Mouse (Mus musculus) Patski (cell line): ENCODE measurements around the gene Endog. TPM values are rescaled to one million over a fixed set of nuclear protein-coding genes. Genes with fewer than 3 reads are reported as not detected.

Experiments used
- ATAC-seq: fragments of 100-300 bp; one replicate; pipeline ENCODE4 v1.8.0; 2021
- CTCF ChIA-PET: fragments of 350-600 bp; sonication (Branson Sonifier 250); formaldehyde crosslinking; loops from one replicate; lab custom pipeline; 2022; ENCODE audit warnings: inconsistent platforms; lab: Charles Lee
- POLR2A ChIA-PET: fragments of 350-600 bp; sonication (Branson Sonifier 250); formaldehyde crosslinking; loops from one replicate; lab custom pipeline; 2022; ENCODE audit warnings: antibody characterized with exemption, inconsistent platforms; lab: Charles Lee
- DNase-seq: peaks from one replicate; pipeline ENCODE4 v3.0.0-alpha.2; 2011; ENCODE audit warnings: low read depth, low spot score
- H3K27me3 ChIP-seq: fragments of 371-371 bp; one replicate; pipeline ENCODE4 v1.5.1; 2021
- CTCF ChIP-seq: fragments of 100-300 bp; IDR thresholded peaks from one replicate; pipeline ENCODE4 v1.5.1; 2021
- in situ Hi-C: fragments of 300-500 bp; cut with MboI; formaldehyde crosslinking; loops from 3 replicates; pipeline ENCODE4 v1.11.1; 2018; ENCODE audit warnings: low pct_unique_long_range_greater_than_20kb, mixed read lengths
- polyA plus RNA-seq: library from polyadenylated mRNA; unstranded; gene quantifications from one replicate; pipeline ENCODE4 v1.2.3, GENCODE M21; 2021

The Endog gene
- polyA plus RNA-seq, 1 experiment from 2014 or later: 19.2 TPM

DNA sequence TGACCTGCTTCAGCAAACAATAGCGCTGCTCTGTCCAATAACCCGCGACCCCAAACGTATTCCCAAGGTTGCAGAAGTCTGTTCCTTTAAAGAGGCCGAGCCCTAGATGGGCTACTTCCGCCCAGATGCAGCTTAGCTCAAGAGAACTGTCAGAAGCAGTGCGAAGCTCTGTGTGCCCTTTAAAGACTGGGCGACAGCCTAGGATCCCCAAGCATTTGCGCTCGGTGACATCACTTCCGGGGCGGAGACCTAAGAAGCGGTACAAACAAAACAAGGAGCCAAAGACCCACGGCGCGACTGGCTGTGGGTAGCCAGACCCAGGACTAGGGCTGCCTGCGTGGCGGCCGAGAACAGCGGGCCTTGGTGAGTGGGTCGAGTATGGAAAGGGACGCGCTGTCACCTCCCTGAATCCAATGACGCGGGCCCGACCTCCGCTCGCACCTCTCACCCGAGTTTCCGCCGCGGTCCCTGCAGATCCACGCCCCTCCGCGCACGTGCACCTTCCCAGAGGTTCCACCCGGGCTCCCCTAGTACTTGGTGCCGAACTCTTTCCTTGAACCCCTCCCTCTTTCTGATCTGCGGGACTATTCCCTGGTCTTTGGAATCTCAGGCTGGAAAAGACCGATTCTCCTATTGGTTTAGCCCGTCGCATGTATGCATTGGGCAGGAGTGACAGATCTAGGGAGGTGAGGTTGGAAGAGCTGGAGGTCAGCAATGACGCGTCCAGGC is 34.5 kb downstream of the Endog start, which contains the start of gene Kyat1:
Kyat1 (minus strand) TSS at position 219 of the 729 bp plus-strand sequence.
- CTCF ChIA-PET: interaction anchor here (0.6 to 1.6 kb wide), 6 partner anchors 8 to 44 kb away, joined by 3 to 4 read pairs (median 3); no protein-coding TSS in a partner anchor
- no peaks in the 10 kb centered on the region for H3K27me3 ChIP-seq
- DNase-seq (peak; percentile 57), ATAC-seq (peak; percentile 69)
- POLR2A ChIA-PET: interaction anchor here (1.2 to 1.7 kb wide), 2 partner anchors 28 to 31 kb away, joined by 3 to 6 read pairs; partner anchors contain the start of genes Lrrc8a and Spout1
- TF ChIP-seq CTCF: no peak
- in situ Hi-C loops: no loop called here

DNA sequence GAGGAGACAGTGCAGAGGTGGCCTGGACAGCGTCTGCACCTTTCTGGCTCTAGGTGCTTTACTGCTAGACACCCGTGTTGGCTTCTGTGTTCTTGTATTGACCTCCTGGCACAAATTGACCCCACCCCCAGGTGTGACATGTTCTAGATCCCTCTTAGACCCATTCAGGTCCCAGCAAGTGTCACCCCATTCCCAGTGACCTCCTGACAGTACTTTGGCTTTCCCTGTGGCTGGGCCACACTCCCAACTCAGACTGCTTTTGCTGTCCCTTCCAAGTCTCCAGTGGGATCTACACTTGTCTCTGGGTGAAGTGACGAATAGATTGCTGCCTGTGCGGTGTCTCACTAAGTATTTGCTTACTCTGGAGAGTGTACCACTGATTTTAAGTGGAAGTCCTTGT is 36.1 kb downstream of the Endog start:
- H3K27me3 ChIP-seq: no peaks in the 10 kb centered on the region
- TF ChIP-seq CTCF: no peak
- no peak for ATAC-seq
- in situ Hi-C loops: no loop called here
- DNase-seq: no peak
- ChIA-PET POLR2A (no interaction called here), CTCF (interaction anchor here (1.2 kb wide), 1 partner anchor 10 kb away, joined by 3 read pairs; no protein-coding TSS in a partner anchor)

DNA sequence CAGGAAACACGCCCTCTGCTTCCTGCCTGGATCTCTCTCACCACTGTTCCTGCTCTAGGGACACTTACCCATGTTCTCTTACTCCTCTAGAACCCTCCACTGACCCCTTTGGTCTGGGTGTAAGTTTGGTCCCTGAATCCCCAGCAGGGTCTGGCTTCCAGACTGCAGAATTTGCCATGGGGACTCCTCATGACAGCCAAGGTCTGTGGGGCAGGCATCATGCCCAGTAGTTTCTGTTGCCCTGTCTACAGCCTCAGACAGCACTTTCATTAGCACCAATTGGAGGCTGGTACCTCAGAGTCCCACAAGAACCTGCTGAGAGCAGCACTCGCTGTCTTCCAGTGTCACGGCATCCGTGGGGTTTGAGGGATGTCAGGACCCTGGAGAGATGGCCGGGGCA is 36.6 kb downstream of the Endog start:
- POLR2A ChIA-PET: no interaction called here
- no peaks in the 10 kb centered on the region for H3K27me3 ChIP-seq
- no peak for TF ChIP-seq CTCF
- ATAC-seq: no peak
- no peak for DNase-seq
- CTCF ChIA-PET: no interaction called here
- in situ Hi-C loops: no loop called here

DNA sequence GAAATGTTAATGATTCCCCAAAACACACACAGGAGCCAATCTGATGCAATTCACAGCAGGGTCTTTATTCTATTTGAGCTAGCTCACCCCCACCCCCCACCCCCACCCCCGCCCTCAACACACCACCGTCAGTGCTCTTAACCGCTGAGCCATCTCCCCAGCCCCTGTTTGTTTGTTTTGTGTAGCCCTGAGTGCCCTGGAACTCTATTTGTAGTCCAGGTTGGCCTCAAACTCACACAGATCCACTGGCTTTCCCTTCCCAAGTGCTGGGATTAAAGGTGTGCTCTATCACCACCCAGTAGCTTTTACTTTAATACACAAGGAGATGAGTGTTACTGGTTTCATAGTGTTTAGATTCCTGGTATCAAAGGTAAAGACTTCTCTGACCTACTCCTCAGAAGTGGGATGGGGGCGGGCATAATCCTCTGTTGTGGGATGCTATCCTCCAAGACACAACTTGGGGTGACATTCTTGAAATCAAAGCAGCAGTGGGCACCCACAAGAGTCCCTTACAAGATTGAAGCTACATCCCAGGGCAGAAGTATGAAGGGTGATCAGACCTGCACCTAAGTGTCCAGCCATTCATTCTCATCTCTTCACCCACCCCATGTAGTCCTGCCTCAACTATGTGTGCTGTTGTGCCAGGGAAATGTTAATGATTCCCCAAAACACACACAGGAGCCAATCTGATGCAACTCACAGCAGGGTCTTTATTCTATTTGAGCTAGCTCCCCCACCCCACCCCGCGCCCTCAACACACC is 40.3 kb downstream of the Endog start:
- no peak for TF ChIP-seq CTCF
- DNase-seq (no peak), ATAC-seq (no peak)
- H3K27me3 ChIP-seq: no peaks in the 10 kb centered on the region
- CTCF ChIA-PET: interaction anchor here (2.2 kb wide), 1 partner anchor 15 kb away, joined by 5 read pairs; no protein-coding TSS in a partner anchor
- in situ Hi-C loops: no loop called here
- POLR2A ChIA-PET: no interaction called here

DNA sequence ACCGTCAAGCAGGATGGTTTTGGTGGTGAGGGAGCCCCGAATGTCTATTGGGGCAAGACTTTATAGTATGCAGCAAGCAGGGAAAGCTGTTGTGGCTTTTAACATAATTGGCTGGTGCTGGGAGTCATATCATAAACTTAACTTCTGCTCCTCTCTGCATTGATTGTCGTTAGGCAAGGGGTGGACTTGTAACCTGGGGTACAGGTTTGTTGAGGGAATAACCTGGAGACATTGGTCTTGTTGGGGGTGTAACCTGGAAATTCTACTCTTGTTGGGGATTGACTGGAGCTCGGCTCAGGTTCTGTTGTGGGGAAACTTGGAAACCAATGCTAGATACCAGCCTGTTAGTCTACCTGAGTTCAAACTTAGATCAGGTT is 40.9 kb downstream of the Endog start:
- POLR2A ChIA-PET: no interaction called here
- H3K27me3 ChIP-seq: no peaks in the 10 kb centered on the region
- no peak for TF ChIP-seq CTCF
- in situ Hi-C loops: no loop called here
- no peak for ATAC-seq
- CTCF ChIA-PET: interaction anchor here (2.2 kb wide), 1 partner anchor 16 kb away, joined by 5 read pairs; no protein-coding TSS in a partner anchor
- DNase-seq: no peak

DNA sequence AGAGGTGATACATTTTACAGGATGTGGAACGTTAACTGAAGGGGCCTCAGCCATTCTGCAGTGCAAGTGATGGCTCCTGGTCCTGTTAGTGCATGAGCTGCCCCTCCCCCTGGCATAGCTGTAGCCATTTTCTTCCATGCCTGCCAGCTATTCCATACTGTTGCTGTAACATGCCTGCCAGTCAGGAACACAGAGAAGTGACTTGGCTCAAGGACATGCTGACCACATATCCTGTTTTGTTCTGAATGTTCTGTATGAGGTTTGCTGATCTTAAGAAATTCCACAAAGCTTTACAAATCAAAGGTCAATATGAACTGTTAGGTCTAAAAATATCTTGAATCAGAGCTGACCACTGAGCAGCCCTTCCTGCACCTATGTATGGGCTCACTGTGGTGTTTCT is 41.7 kb downstream of the Endog start:
- TF ChIP-seq CTCF: no peak
- no peaks in the 10 kb centered on the region for H3K27me3 ChIP-seq
- no peak for ATAC-seq
- in situ Hi-C loops: no loop called here
- ChIA-PET CTCF (interaction anchor here (2.2 kb wide), 1 partner anchor 17 kb away, joined by 5 read pairs; no protein-coding TSS in a partner anchor), POLR2A (no interaction called here)
- no peak for DNase-seq

DNA sequence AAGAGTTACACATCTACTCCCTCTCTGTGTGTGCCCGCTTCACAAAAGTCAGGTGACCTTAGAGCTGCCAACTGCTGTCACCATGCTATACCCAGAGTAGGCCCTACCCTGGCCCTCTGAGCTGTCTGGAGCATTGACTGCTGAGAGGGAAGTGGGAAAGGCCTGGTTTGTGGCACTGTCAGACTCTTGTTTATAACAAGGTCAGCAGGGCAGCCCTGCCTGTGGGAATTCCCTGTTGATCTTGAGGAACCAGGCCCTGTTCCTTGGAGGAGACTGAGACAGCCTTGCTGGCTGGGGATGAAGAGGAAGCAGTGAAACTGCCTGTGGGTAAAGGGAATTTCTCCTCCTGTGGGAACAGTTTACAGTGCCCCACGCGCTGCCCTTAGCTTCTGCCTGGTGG is 43.5 kb downstream of the Endog start:
- POLR2A ChIA-PET: interaction anchor here (1.0 kb wide), 1 partner anchor 35 kb away, joined by 3 read pairs; no protein-coding TSS in a partner anchor
- DNase-seq: no peak
- in situ Hi-C loops: no loop called here
- no peak for ATAC-seq
- TF ChIP-seq CTCF: no peak
- CTCF ChIA-PET: interaction anchor here (1.2 to 1.5 kb wide), 2 partner anchors 9 to 11 kb away, joined by 3 read pairs; partner anchors contain the start of gene Kyat1
- no peaks in the 10 kb centered on the region for H3K27me3 ChIP-seq

DNA sequence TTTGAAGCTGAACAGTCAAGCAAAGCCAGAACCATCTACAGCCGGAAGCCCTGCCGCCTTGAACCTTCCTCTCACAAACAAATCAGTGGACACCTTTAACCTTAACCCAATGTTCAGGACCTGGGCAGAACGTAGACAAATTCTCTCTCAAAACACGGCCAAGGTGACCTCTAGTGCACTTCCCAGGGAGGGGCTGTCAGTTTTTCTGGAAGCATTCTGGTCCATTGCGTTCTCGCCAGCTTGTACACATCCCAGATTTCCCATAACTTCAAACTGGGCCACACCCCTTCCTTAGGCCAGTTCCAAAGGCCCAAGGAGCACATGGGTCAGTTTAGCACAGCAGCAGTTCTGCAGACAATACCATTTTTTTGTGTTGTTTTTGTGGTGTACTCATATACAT is 44.2 kb downstream of the Endog start:
- ChIA-PET CTCF (no interaction called here), POLR2A (no interaction called here)
- ATAC-seq: no peak
- DNase-seq: no peak
- no peaks in the 10 kb centered on the region for H3K27me3 ChIP-seq
- no peak for TF ChIP-seq CTCF
- in situ Hi-C loops: no loop called here

DNA sequence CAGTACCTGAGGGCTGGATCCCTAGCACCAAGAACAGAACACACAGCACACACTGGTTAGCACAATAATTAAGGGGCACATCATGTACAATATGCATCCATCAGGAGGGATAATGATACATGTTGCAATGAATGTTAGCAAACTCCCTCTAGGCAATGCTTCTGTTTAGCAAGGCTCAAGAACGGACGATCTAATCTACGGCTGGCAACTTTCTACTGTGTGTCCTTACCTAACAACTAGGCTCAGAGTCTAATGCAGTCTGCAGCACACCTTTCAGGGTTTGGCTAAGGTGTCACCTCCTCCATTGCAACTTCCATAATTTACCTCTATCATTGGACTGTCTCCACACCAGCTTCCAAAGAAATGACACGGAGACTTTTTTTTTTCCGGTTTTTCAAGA is 45.0 kb downstream of the Endog start:
- no peaks in the 10 kb centered on the region for H3K27me3 ChIP-seq
- no peak for TF ChIP-seq CTCF
- ChIA-PET CTCF (no interaction called here), POLR2A (interaction anchor here (0.6 kb wide), 1 partner anchor 321 kb away, joined by 3 read pairs; no protein-coding TSS in a partner anchor)
- ATAC-seq: no peak
- in situ Hi-C loops: no loop called here
- no peak for DNase-seq

Other genes with a start within 250 kb of the Endog start
- 30.3 TPM for gene Gle1, start 236.1 kb upstream of the Endog start, polyA plus RNA-seq
- 597 TPM for gene Sptan1, start 205.9 kb upstream of the Endog start, polyA plus RNA-seq
- 63.5 TPM for gene Wdr34, start 122.6 kb upstream of the Endog start, polyA plus RNA-seq
- gene Set, start 114.1 kb upstream of the Endog start, polyA plus RNA-seq: 288 TPM
- 8.2 TPM for gene Pkn3, start 93.8 kb upstream of the Endog start, polyA plus RNA-seq
- gene Zdhhc12, start 77.8 kb upstream of the Endog start, polyA plus RNA-seq: 29.6 TPM
- gene Zer1, start 46.9 kb upstream of the Endog start, polyA plus RNA-seq: 26.5 TPM
- 37.9 TPM for gene Tbc1d13, start 37.7 kb upstream of the Endog start, polyA plus RNA-seq
- gene Spout1, start 7.0 kb downstream of the Endog start, polyA plus RNA-seq: 31.6 TPM
- gene Kyat1, start 34.4 kb downstream of the Endog start, polyA plus RNA-seq: 14.8 TPM
- 19.3 TPM for gene Lrrc8a, start 66.2 kb downstream of the Endog start, polyA plus RNA-seq
- 2.1 TPM for gene Gm28035, start 69.1 kb downstream of the Endog start, polyA plus RNA-seq
- 22.4 TPM for gene Phyhd1, start 94.7 kb downstream of the Endog start, polyA plus RNA-seq
- not detected for gene Gm28038, start 109.5 kb downstream of the Endog start, polyA plus RNA-seq
- 24.0 TPM for gene Dolk, start 114.8 kb downstream of the Endog start, polyA plus RNA-seq
- gene Nup188, start 114.9 kb downstream of the Endog start, polyA plus RNA-seq: 36.7 TPM
- 102 TPM for gene Sh3glb2, start 187.8 kb downstream of the Endog start, polyA plus RNA-seq
- gene Miga2, start 192.7 kb downstream of the Endog start, polyA plus RNA-seq: 43.3 TPM
- gene Dolpp1, start 220.8 kb downstream of the Endog start, polyA plus RNA-seq: 15.4 TPM
- gene Crat, start 244.3 kb downstream of the Endog start, polyA plus RNA-seq: 86.1 TPM
- 165 TPM for gene Ptpa, start 244.5 kb downstream of the Endog start, polyA plus RNA-seq